Mouse (Mus musculus): ENCODE data around the gene Plbd2. TPM values are rescaled to one million over a fixed set of nuclear protein-coding genes. Genes with fewer than 3 reads are reported as not detected.

The Plbd2 gene
- polyA plus RNA-seq, 1 experiment from 2014 or later: 52.5 TPM

DNA sequence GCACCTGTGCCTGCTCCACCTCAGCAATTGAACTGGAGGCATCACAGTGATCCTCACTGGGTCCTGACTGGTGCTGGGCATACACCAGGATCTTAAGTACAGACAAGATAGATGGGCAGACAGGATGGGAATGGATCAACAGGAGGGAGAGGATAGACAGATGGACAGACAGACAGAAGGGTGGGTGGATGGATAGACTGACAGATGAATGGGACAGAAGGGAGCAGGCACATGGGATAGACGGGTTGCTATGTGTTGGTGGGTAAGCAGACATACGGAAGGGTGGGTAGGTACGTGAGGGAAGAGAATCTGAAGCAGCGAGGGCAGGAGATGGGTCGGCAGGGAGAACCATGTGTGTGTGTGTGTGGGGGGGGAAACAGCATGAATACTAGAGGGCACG is 10.0 kb downstream of the Plbd2 start:
- peaks cover 45% of the 10 kb centered on the region for H3K36me3 ChIP-seq
- 91% methylated on average over 6 of the region's 6 CpGs for WGBS

GRCm38 (mm10) chr5:120492437-120492836 is 11.0 kb downstream of the Plbd2 start:
- ATAC-seq (ENCODE audit: insufficient number of reproducible peaks, insufficient read depth, low FRiP score, low TSS enrichment): no peak
- Histone ChIP-seq H3K27me3 (no peaks in the 10 kb centered on the region), H3K4me3 (no peak overlapping the region), H3K9me3 (no peaks in the 10 kb centered on the region), H3K27ac (no peak overlapping the region), H3K4me1 (no peaks in the 10 kb centered on the region), H3K36me3 (peaks cover 47% of the 10 kb centered on the region), H3K4me2 (replicated peaks) (no peak overlapping the region), H3K9ac (no peak overlapping the region)
- whole genome bisulfite sequencing: 57% methylated on average over 11 of the region's 11 CpGs

More for the DNA sequence above, 10.0 kb downstream of the Plbd2 start:
- Histone ChIP-seq H3K27ac (no peak overlapping the region), H3K9ac (no peak overlapping the region), H3K4me1 (no peaks in the 10 kb centered on the region), H3K9me3 (no peaks in the 10 kb centered on the region), H3K4me3 (no peak overlapping the region), H3K4me2 (replicated peaks) (no peak overlapping the region), H3K27me3 (no peaks in the 10 kb centered on the region)
- no peak for ATAC-seq (ENCODE audit: insufficient number of reproducible peaks, insufficient read depth, low FRiP score, low TSS enrichment)

- Histone ChIP-seq H3K9ac (no peak overlapping the region), H3K4me3 (no peak overlapping the region), H3K4me1 (no peaks in the 10 kb centered on the region), H3K9me3 (no peaks in the 10 kb centered on the region), H3K27ac (no peak overlapping the region), H3K27me3 (no peaks in the 10 kb centered on the region), H3K36me3 (peaks cover 61% of the 10 kb centered on the region), H3K4me2 (replicated peaks) (no peak overlapping the region)
- WGBS: 83% methylated on average over 8 of the region's 8 CpGs
- no peak for ATAC-seq (ENCODE audit: insufficient number of reproducible peaks, insufficient read depth, low FRiP score, low TSS enrichment)
These were observed 12.7 kb downstream of the Plbd2 start for GRCm38 (mm10) chr5:120490679-120491192.

GRCm38 (mm10) chr5:120487844-120488243 is 15.6 kb downstream of the Plbd2 start:
- Histone ChIP-seq H3K4me2 (replicated peaks) (no peak overlapping the region), H3K4me3 (no peak overlapping the region), H3K9ac (no peak overlapping the region), H3K27ac (no peak overlapping the region), H3K27me3 (no peaks in the 10 kb centered on the region), H3K36me3 (peaks cover 68% of the 10 kb centered on the region), H3K4me1 (no peaks in the 10 kb centered on the region), H3K9me3 (no peaks in the 10 kb centered on the region)
- whole genome bisulfite sequencing: 86% methylated on average over 8 of the region's 8 CpGs
- ATAC-seq (ENCODE audit: insufficient number of reproducible peaks, insufficient read depth, low FRiP score, low TSS enrichment): no peak

DNA sequence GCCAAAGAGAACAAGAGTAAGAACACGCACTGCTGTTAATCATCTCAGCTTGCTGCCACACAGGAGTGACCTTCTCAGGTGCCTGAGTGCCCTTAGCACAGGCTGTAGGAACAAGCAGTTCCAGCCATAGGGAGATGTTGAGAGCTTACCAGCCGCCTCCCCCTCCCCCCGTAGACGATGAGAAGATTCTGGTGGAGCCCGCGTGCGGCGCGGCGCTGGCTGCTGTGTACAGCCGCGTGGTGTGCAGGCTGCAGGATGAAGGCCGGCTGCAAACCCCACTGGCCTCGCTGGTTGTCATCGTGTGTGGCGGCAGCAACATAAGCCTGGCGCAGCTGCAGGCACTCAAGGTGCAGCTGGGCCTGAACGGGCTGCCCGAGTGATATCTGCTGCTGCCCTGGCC is 20.0 kb downstream of the Plbd2 start:
- Histone ChIP-seq H3K36me3 (peaks cover 39% of the 10 kb centered on the region), H3K27ac (no peak overlapping the region), H3K9ac (no peak overlapping the region), H3K4me2 (replicated peaks) (no peak overlapping the region), H3K4me1 (no peaks in the 10 kb centered on the region), H3K9me3 (no peaks in the 10 kb centered on the region), H3K27me3 (no peaks in the 10 kb centered on the region), H3K4me3 (no peak overlapping the region)
- ATAC-seq (ENCODE audit: insufficient number of reproducible peaks, insufficient read depth, low FRiP score, low TSS enrichment): no peak
- 88% methylated on average over 19 of the region's 19 CpGs for WGBS

DNA sequence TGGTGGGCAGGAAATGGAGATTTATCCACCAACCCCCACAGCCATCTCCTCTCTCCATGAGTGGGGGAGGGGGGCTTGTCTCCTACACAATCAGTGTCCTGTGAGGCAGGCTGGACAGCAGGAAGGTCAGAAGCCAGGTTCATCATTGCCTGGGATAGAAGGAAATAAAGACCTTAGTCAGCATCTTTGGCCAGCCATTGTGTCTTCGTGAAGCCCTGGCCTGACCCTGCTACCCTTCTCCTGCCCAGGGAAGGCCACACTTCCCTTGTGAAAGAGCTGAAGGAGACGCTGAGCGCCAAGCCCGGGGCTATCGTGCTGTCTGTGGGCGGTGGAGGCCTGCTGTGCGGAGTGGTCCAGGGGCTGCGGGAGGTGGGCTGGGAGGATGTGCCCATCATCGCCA is 22.2 kb downstream of the Plbd2 start:
- no peak overlapping the region for H3K4me3 ChIP-seq
- H3K9me3 ChIP-seq: no peaks in the 10 kb centered on the region
- no peak overlapping the region for H3K9ac ChIP-seq
- no peaks in the 10 kb centered on the region for H3K4me1 ChIP-seq
- peaks cover 3% of the 10 kb centered on the region; the same call in 1 of the 2 replicates for H3K27me3 ChIP-seq
- no peak overlapping the region for H3K27ac ChIP-seq
- ATAC-seq (ENCODE audit: insufficient number of reproducible peaks, insufficient read depth, low FRiP score, low TSS enrichment): no peak
- 61% methylated on average over 9 of the region's 9 CpGs for WGBS
- peaks cover 22% of the 10 kb centered on the region for H3K36me3 ChIP-seq
- H3K4me2 ChIP-seq (replicated peaks): no peak overlapping the region

DNA sequence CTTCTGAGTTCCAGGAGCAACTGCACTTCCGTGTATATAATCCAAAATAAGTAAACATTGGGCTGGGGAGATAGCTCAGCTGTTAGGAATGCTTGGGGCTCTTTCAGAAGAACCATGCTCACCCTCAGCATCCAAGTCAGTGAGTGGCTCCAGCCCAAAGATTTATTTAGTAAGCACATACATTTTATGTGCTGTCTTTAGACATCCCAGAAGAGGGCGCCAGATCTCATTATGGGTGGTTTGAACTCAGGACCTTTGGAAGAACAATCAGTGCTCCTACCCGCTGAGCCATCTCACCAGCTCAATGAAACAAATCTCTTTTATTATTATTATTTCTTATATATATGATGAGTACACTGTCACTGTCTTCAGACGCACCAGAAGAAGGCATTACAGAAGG is 23.9 kb downstream of the Plbd2 start:
- ATAC-seq (ENCODE audit: insufficient number of reproducible peaks, insufficient read depth, low FRiP score, low TSS enrichment): no peak
- Histone ChIP-seq H3K36me3 (0 out of 2 replicates have a peak, but pooled peaks cover 5% of the 10 kb centered on the region), H3K4me1 (no peaks in the 10 kb centered on the region), H3K4me2 (replicated peaks) (no peak overlapping the region), H3K9me3 (no peaks in the 10 kb centered on the region), H3K27me3 (peaks cover 3% of the 10 kb centered on the region; the same call in 1 of the 2 replicates), H3K9ac (no peak overlapping the region), H3K27ac (no peak overlapping the region), H3K4me3 (no peak overlapping the region)
- WGBS: 67% methylated on average over 4 of the region's 4 CpGs

DNA sequence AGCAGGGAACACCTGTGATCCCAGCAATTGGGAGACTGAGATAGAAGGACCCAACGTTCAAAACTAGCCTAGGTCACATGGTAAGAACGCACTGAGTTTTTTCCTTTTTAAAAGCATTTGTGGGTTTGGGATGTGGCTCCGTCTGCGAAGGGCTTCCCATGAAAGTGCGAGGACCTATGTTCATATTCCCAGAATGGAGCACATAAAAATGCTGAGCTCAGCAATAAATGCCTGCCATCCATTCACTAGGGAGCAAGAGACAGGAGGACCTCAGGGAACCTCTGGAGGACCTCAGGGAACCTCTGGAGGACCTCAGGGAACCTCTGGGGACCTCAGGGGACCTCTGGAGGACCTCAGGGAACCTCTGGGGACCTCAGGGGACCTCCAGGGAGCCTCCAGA is 25.4 kb downstream of the Plbd2 start:
- H3K4me2 ChIP-seq (replicated peaks): no peak overlapping the region
- no peaks in the 10 kb centered on the region for H3K4me1 ChIP-seq
- H3K27ac ChIP-seq: no peak overlapping the region
- H3K4me3 ChIP-seq: no peak overlapping the region
- 92% methylated on average over 5 of the region's 5 CpGs for WGBS
- peaks cover 3% of the 10 kb centered on the region; the same call in 1 of the 2 replicates for H3K27me3 ChIP-seq
- no peaks in the 10 kb centered on the region for H3K9me3 ChIP-seq
- H3K36me3 ChIP-seq: no peaks in the 10 kb centered on the region
- no peak for ATAC-seq (ENCODE audit: insufficient number of reproducible peaks, insufficient read depth, low FRiP score, low TSS enrichment)
- no peak overlapping the region for H3K9ac ChIP-seq

DNA sequence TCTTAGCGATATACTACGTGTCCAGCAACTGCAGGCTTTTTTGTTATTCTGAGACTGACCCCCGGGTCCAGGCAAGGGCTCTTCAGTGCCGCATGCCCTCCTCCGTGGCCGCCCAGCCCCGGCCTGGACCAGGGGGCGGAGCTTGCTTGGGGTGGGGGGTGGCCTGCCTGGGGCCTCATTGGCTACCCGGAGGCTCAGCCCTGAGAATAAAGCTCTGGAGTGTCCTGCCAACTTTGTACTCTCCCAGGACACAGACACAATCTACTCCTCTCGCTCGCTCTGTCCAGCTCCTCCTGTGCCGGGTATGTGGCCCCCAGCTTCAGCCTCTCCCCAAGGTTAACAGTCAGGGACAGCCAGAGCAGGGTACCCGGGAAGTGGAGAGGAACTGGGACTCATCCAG is 27.1 kb downstream of the Plbd2 start, which contains the start of gene Sds:
Sds (plus strand) TSS at position 231 of the 400 bp plus-strand sequence.
- H3K27me3 ChIP-seq: peaks cover 3% of the 10 kb centered on the region; the same call in 1 of the 2 replicates
- H3K36me3 ChIP-seq: no peaks in the 10 kb centered on the region
- no peak within 1 kb of the TSS for H3K27ac ChIP-seq
- no peak within 1 kb of the TSS for H3K9ac ChIP-seq
- no peak for ATAC-seq (ENCODE audit: insufficient number of reproducible peaks, insufficient read depth, low FRiP score, low TSS enrichment)
- H3K4me3 ChIP-seq: no peak within 1 kb of the TSS
- no peaks in the 10 kb centered on the region for H3K9me3 ChIP-seq
- no peak within 1 kb of the TSS for H3K4me2 ChIP-seq (replicated peaks)
- no peaks in the 10 kb centered on the region for H3K4me1 ChIP-seq
- WGBS: 15% methylated on average over 13 of the region's 13 CpGs

DNA sequence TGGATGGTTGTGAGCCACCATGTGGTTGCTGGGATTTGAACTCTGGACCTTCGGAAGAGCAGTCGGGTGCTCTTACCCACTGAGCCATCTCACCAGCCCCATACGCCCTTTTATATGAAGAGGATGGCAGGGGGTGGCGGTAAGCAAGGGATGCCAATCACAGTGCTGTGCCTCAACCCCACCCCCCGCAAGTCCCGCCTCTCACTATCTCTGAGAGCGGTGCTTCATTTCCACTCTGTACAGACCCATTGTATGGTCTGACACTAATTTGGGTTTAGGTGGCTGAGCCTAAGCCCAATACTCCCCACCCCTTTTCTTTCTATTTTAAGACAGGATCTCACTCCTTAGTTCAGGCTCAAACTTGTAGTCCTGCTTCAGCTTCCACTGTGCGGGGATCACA is 27.6 kb downstream of the Plbd2 start:
- Histone ChIP-seq H3K4me3 (no peak overlapping the region), H3K27me3 (peaks cover 3% of the 10 kb centered on the region; the same call in 1 of the 2 replicates), H3K4me1 (no peaks in the 10 kb centered on the region), H3K4me2 (replicated peaks) (no peak overlapping the region), H3K27ac (no peak overlapping the region), H3K9ac (no peak overlapping the region), H3K36me3 (no peaks in the 10 kb centered on the region), H3K9me3 (no peaks in the 10 kb centered on the region)
- ATAC-seq (ENCODE audit: insufficient number of reproducible peaks, insufficient read depth, low FRiP score, low TSS enrichment): no peak
- 50% methylated on average over 8 of the region's 8 CpGs for WGBS

- peaks cover 3% of the 10 kb centered on the region; the same call in 1 of the 2 replicates for H3K27me3 ChIP-seq
- H3K9ac ChIP-seq: no peak overlapping the region
- no peaks in the 10 kb centered on the region for H3K4me1 ChIP-seq
- no peaks in the 10 kb centered on the region for H3K9me3 ChIP-seq
- ATAC-seq (ENCODE audit: insufficient number of reproducible peaks, insufficient read depth, low FRiP score, low TSS enrichment): no peak
- H3K36me3 ChIP-seq: no peaks in the 10 kb centered on the region
- H3K27ac ChIP-seq: no peak overlapping the region
- WGBS: 84% methylated on average over 2 of the region's 2 CpGs
- H3K4me2 ChIP-seq (replicated peaks): no peak overlapping the region
- H3K4me3 ChIP-seq: no peak overlapping the region
These were observed 30.1 kb downstream of the Plbd2 start for GRCm38 (mm10) chr5:120473361-120473760.

GRCm38 (mm10) chr5:120472770-120473169 is 30.7 kb downstream of the Plbd2 start, which contains the start of gene Sdsl:
Gene Sdsl, minus strand, starts transcription at chr5:120472810.
- Histone ChIP-seq H3K36me3 (no peaks in the 10 kb centered on the region), H3K27ac (no peak within 1 kb of the TSS), H3K4me3 (no peak within 1 kb of the TSS), H3K4me1 (no peaks in the 10 kb centered on the region), H3K9ac (no peak within 1 kb of the TSS), H3K27me3 (peaks cover 3% of the 10 kb centered on the region; the same call in 1 of the 2 replicates), H3K9me3 (no peaks in the 10 kb centered on the region), H3K4me2 (replicated peaks) (no peak within 1 kb of the TSS)
- 79% methylated on average over 8 of the region's 8 CpGs for WGBS
- no peak for ATAC-seq (ENCODE audit: insufficient number of reproducible peaks, insufficient read depth, low FRiP score, low TSS enrichment)
